10 mouse cellular contexts compared by ENCODE assay signal in genomic region chr2:173334856-173335595, GRCm38 (mm10). TPM values are rescaled to one million over a fixed set of nuclear protein-coding genes. Genes with fewer than 3 reads are reported as not detected.
DNase-seq lines count a peak whose midpoint lies in the region; ATAC-seq lines count a peak whose summit lies in the region.
"Had no signal": no experiment of that assay in that cellular context is flagged by ENCODE, and none has a peak within 500 bp of the region (broad histone marks: within the 10 kb centered on the region; RNA-seq: fewer than 3 reads in every experiment).

No protein-coding gene starts in this region.

- WGBS in forebrain, embryonic 14.5 days, result 18% methylated on average over 15 of the region's 15 CpGs
- 18% methylated on average over 15 of the region's 15 CpGs for WGBS in intestine, embryonic 15.5 days
- 10% methylated on average over 15 of the region's 15 CpGs for whole genome bisulfite sequencing in midbrain, embryonic 16.5 days

- peak; percentile 31 for DNase-seq in left cerebral cortex, postnatal 4 days
- DNase-seq in left cerebral cortex, postnatal 36 days (ENCODE audit: low spot score in 2 of 2), result no peak
- DNase-seq in forebrain, embryonic 14.5 days (ENCODE audit: low spot score), result peak; percentile 38
- no peak for DNase-seq in cerebellum, adult 18-20 months
- DNase-seq in gastrocnemius, adult 18-20 months (ENCODE audit: low spot score), result no peak

- no peak for ATAC-seq in forebrain, embryonic 14.5 days
- no peak for ATAC-seq in intestine, embryonic 15.5 days
- ATAC-seq in midbrain, embryonic 16.5 days, result no peak
- no peak for ATAC-seq in megakaryocyte, adult 5-6 weeks (ENCODE audit: poor library complexity, severe bottlenecking)
- ATAC-seq: Patski had no signal

- H3K9me3 ChIP-seq in forebrain, embryonic 14.5 days (replicated peaks; ENCODE audit: control insufficient read depth, low read length), result no peaks in the 10 kb centered on the region
- no peaks in the 10 kb centered on the region for H3K9me3 ChIP-seq in intestine, embryonic 15.5 days
- H3K9me3 ChIP-seq in midbrain, embryonic 16.5 days (replicated peaks; ENCODE audit: control insufficient read depth, low read length, poor library complexity, severe bottlenecking), result no peaks in the 10 kb centered on the region
- H3K9me3 ChIP-seq: neural tube, embryonic 12.5 days had no signal

- no peak overlapping the region for H3K4me3 ChIP-seq in forebrain, embryonic 14.5 days (ENCODE audit: low read depth, low read length)
- no peak overlapping the region for H3K4me3 ChIP-seq in intestine, embryonic 15.5 days (replicated peaks)
- no peak overlapping the region for H3K4me3 ChIP-seq in midbrain, embryonic 16.5 days (ENCODE audit: low read depth, low read length)
- H3K4me3 ChIP-seq: neural tube, embryonic 12.5 days had no signal

- H3K9ac ChIP-seq in forebrain, embryonic 14.5 days (ENCODE audit: low read length), result no peak overlapping the region
- no peak overlapping the region for H3K9ac ChIP-seq in intestine, embryonic 15.5 days
- peak overlapping the region; percentile 36; the same call in 1 of the 2 replicates for H3K9ac ChIP-seq in midbrain, embryonic 16.5 days (ENCODE audit: low read depth, low read length)

- H3K4me2 ChIP-seq in forebrain, embryonic 14.5 days (ENCODE audit: low read length), result no peak overlapping the region
- no peak overlapping the region for H3K4me2 ChIP-seq in intestine, embryonic 15.5 days (replicated peaks)
- H3K4me2 ChIP-seq in midbrain, embryonic 16.5 days (ENCODE audit: low read length), result peak overlapping the region; percentile 12; the same call in 1 of the 2 replicates
- H3K4me2 ChIP-seq: neural tube, embryonic 12.5 days had no signal

- H3K27ac ChIP-seq in forebrain, embryonic 14.5 days (ENCODE audit: low read depth, low read length), result no peak overlapping the region
- peak overlapping the region; percentile 42 for H3K27ac ChIP-seq in intestine, embryonic 15.5 days
- peak overlapping the region; percentile 48 for H3K27ac ChIP-seq in midbrain, embryonic 16.5 days (ENCODE audit: low read length)
- H3K27ac ChIP-seq: neural tube, embryonic 12.5 days had no signal

- intact Hi-C loops in left cerebral cortex, postnatal 4 days (cut with DNase I), result no loop called here
- intact Hi-C loops in left cerebral cortex, postnatal 36 days (cut with DNase I), result loop anchor here (10.0 kb wide), 1 partner anchor 210 kb away; no protein-coding TSS in a partner anchor

- H3K36me3 ChIP-seq in forebrain, embryonic 14.5 days (ENCODE audit: control insufficient read depth, insufficient read depth, low read length), result no peaks in the 10 kb centered on the region
- H3K36me3 ChIP-seq in intestine, embryonic 15.5 days, result no peaks in the 10 kb centered on the region
- H3K36me3 ChIP-seq in midbrain, embryonic 16.5 days (ENCODE audit: control insufficient read depth, insufficient read depth, low read length), result no peaks in the 10 kb centered on the region
- H3K36me3 ChIP-seq: neural tube, embryonic 12.5 days had no signal

- H3K4me1 ChIP-seq in forebrain, embryonic 14.5 days (ENCODE audit: control insufficient read depth, insufficient read depth, low read length), result peaks cover 20% of the 10 kb centered on the region
- H3K4me1 ChIP-seq in intestine, embryonic 15.5 days (replicated peaks), result peaks cover 38% of the 10 kb centered on the region
- H3K4me1 ChIP-seq in midbrain, embryonic 16.5 days (ENCODE audit: control insufficient read depth, insufficient read depth, low read length), result peaks cover 33% of the 10 kb centered on the region

- 0 out of 2 replicates have a peak, but pooled peaks cover 2% of the 10 kb centered on the region for H3K27me3 ChIP-seq in forebrain, embryonic 14.5 days (replicated peaks; ENCODE audit: control insufficient read depth, insufficient read depth, low read length)
- no peaks in the 10 kb centered on the region for H3K27me3 ChIP-seq in intestine, embryonic 15.5 days (replicated peaks)
- no peaks in the 10 kb centered on the region for H3K27me3 ChIP-seq in midbrain, embryonic 16.5 days (ENCODE audit: control insufficient read depth, insufficient read depth, low read depth, low read length)
- H3K27me3 ChIP-seq: Patski had no signal

RNA-seq across cellular contexts. Expression of gene Pmepa1, which starts 58.7 kb away (rescaled TPM):
- 10 to 100 TPM; 32.7 to 45.3 TPM for total RNA-seq in left cerebral cortex, postnatal 4 days (2021)
- 10 to 100 TPM; 38.2 to 50.7 TPM for total RNA-seq in left cerebral cortex, postnatal 36 days (2021)
- polyA plus RNA-seq in forebrain, embryonic 14.5 days (2014; fragmentation: Nextera tagmentation; extraction: Ambion mirVana), result 6.9 and 8.8 TPM in 2 replicates
- 5.6 and 5.9 TPM in 2 replicates for polyA plus RNA-seq in intestine, embryonic 15.5 days (2015; fragmentation: Nextera tagmentation; extraction: Ambion mirVana)
- 3.4 and 4.5 TPM in 2 replicates for polyA plus RNA-seq in midbrain, embryonic 16.5 days (2015; fragmentation: Nextera tagmentation; extraction: Ambion mirVana)
- total RNA-seq in megakaryocyte, adult 5-6 weeks (2015), result 0.84 and 1.2 TPM in 2 replicates
- total RNA-seq in megakaryocyte, adult 5-6 weeks (2017), result 0.04 and 0.07 TPM in 2 replicates
- total RNA-seq in gastrocnemius, adult 18-20 months (2021), result 10 to 100 TPM; 17.2 to 31.9 TPM

Comparison
In these comparisons a context has a peak if more than half of its experiments do, and no peak if none do; other contexts are left out.
1. DNase-seq: peak in left cerebral cortex, postnatal 4 days (single experiment) and forebrain, embryonic 14.5 days (single experiment); none in left cerebral cortex, postnatal 36 days (0 of 2), cerebellum, adult 18-20 months (0 of 2) and gastrocnemius, adult 18-20 months (single experiment).
2. RNA of gene Pmepa1, which starts 58.7 kb away (total RNA-seq): 38.2 to 50.7 TPM in left cerebral cortex, postnatal 36 days, 32.7 to 45.3 TPM in left cerebral cortex, postnatal 4 days and 17.2 to 31.9 TPM in gastrocnemius, adult 18-20 months; 0.04 to 1.2 TPM in megakaryocyte, adult 5-6 weeks; every median in the first group is over 4 times any median in the second.